Mouse (Mus musculus) Patski (cell line): Measurements from ENCODE around the gene Cyp21a1. TPM values are rescaled to one million over a fixed set of nuclear protein-coding genes. Genes with fewer than 3 reads are reported as not detected.
"Not testable (repeated sequence)": the region's sequence is repeated elsewhere in the genome, so short reads cannot be mapped to it uniquely, and the experiment has no call there.

Source experiments
- ATAC-seq: fragments of 100-300 bp; one replicate; pipeline ENCODE4 v1.8.0; 2021
- CTCF ChIA-PET: fragments of 350-600 bp; sonication (Branson Sonifier 250); formaldehyde crosslinking; loops from one replicate; lab custom pipeline; 2022; ENCODE audit warnings: inconsistent platforms; lab: Charles Lee
- POLR2A ChIA-PET: fragments of 350-600 bp; sonication (Branson Sonifier 250); formaldehyde crosslinking; loops from one replicate; lab custom pipeline; 2022; ENCODE audit warnings: antibody characterized with exemption, inconsistent platforms; lab: Charles Lee
- DNase-seq: peaks from one replicate; pipeline ENCODE4 v3.0.0-alpha.2; 2011; ENCODE audit warnings: low read depth, low spot score
- H3K27me3 ChIP-seq: fragments of 371-371 bp; one replicate; pipeline ENCODE4 v1.5.1; 2021
- CTCF ChIP-seq: fragments of 100-300 bp; IDR thresholded peaks from one replicate; pipeline ENCODE4 v1.5.1; 2021
- in situ Hi-C: fragments of 300-500 bp; cut with MboI; formaldehyde crosslinking; loops from 3 replicates; pipeline ENCODE4 v1.11.1; 2018; ENCODE audit warnings: low pct_unique_long_range_greater_than_20kb, mixed read lengths
- polyA plus RNA-seq: library from polyadenylated mRNA; unstranded; gene quantifications from one replicate; pipeline ENCODE4 v1.2.3, GENCODE M21; 2021

Cyp21a1 gene
- polyA plus RNA-seq = not detected

DNA sequence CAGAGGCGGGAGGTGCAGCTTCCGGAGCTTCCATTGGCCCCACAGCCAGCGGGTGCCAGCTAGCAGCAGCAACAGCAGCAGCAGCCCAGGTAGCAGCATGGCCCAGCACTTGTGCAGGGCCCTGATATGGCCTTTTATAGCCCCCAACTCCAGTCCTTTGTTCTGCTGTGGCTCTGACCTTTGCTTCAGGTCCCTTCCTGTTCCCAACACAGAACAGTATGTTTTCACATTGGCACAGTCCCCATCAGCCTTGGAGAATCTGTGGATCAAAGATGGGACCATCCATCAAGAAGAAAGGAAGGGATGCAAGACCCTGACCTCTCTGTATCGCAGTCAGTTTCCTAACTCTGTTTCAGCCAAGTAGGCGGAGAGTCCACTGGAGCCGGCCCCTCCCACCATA, at the start of gene Cyp21a1:
TSS of gene Cyp21a1 (minus strand) at position 261 of the 400 bp plus-strand sequence.
- DNase-seq, H3K27me3 ChIP-seq, POLR2A ChIA-PET, in situ Hi-C loops, ATAC-seq: not testable (repeated sequence)
- CTCF ChIA-PET = interaction anchor here (2.0 kb wide), 1 partner anchor 108 kb away, joined by 4 read pairs; no protein-coding TSS in a partner anchor

DNA sequence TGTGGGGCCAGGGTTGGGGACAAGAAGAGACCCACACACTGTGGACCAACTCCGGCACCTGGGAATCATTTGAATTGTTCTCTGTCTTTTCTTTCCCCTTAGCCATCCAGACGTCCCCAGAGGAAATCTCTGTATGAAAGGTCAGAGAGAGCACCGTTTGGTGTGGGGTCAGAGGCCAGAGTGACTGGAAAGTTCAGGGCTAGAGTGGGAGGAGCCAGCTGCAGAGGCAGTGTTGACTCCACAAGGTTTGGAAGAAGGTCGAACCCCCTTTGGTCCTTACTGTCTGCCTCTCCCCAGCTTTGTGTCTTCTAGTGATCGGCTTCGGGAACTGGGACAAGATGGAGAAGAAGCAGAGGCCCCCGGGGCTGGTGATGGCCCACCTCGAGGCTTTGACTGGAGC, 49.1 kb upstream of the Cyp21a1 start:
- in situ Hi-C loops = no loop called here
- ChIA-PET CTCF (interaction anchor here (0.8 kb wide), 1 partner anchor 30 kb away, joined by 3 read pairs; no protein-coding TSS in a partner anchor), POLR2A (no interaction called here)
- no peak for TF ChIP-seq CTCF
- H3K27me3 ChIP-seq = no peaks in the 10 kb centered on the region
- ATAC-seq (no peak), DNase-seq (no peak)

DNA sequence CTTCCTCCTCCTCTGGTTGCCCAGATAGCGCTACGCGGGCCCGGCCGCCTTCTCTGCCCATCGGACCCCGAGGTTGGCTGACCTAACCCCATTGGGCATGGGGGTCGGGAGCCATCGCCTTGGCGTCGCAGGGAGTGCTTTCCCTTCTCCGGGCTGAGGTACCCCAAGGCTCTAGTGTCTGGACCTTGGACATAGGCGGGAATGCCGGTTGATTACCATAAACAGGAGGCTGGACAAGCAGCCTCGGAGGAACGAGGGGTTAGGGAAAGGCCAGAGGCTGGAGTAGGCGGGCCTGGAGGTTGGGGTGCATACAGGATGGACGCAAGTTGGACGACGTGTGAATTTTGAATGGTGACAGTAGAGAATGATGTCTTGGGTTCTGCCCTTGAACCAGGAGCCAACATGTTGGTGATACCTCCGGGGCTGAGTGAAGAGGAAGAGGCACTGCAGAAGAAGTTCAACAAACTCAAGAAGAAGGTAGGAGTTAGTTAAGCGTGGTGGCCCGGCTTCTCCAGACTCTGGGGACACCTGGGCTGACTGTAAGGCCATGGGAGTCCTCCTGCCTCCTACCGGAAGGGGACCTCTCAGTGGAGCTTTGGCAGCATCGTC, 46.3 kb upstream of the Cyp21a1 start:
- DNase-seq (no peak), ATAC-seq (peak; percentile 25)
- H3K27me3 ChIP-seq = no peaks in the 10 kb centered on the region
- in situ Hi-C loops = no loop called here
- ChIA-PET POLR2A (interaction anchor here (0.8 kb wide), 1 partner anchor 339 kb away, joined by 3 read pairs; no protein-coding TSS in a partner anchor), CTCF (no interaction called here)
- no peak for TF ChIP-seq CTCF

DNA sequence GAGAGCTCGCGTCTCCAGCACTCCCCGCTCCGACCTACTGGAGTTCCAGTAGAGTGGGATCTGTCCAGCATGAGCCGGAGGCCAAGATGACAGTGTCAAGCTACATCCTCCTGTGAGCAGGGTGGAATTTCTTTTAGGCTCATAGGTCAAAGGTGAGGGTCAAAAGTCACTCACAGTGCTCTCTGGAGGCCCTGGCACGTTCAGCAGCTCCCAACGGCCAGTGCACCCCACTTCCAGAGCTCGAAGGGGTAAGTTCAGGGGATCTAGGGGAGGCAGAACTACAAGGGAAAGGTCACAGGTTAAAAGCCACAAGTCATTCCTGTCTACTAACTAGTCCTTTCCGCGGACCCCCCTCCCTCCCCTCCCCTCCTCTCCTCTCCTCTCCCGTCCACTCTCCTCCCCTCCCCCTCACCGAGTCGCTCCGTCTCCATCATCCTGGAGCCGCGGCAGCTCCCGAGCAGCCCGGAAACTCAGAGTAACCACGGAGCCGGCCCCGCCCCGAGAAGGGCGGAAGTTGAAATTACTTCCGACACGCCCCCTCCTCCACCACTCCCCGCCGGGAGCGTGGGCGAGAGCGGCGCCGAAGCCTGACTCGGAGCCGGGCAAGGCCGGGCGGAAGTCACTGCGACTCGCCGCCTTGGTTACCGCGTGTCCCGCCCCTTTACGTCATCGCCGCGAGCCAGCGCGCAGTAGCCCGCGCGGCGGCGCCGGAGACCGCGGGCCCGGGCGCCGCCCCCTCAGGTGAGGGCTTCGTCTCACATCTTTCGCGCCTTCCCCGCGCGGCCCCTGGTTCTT, 45.6 kb upstream of the Cyp21a1 start, which contains the start of the genes Skiv2l and Nelfe:
TSS of gene Skiv2l (minus strand) at position 489 of the 795 bp plus-strand sequence.
TSS of gene Nelfe (plus strand) at position 670 of the 795 bp plus-strand sequence.
- ChIA-PET POLR2A (interaction anchor here (1.1 kb wide), 1 partner anchor 50 kb away, joined by 3 read pairs; no protein-coding TSS in a partner anchor), CTCF (no interaction called here)
- peak; percentile 71 for DNase-seq
- in situ Hi-C loops = loop anchor here (10.0 kb wide), 1 partner anchor 395 kb away; the partner anchor contains the start of gene Ddx39b
- H3K27me3 ChIP-seq = no peaks in the 10 kb centered on the region
- peak; percentile 85 for ATAC-seq
- no peak for TF ChIP-seq CTCF

DNA sequence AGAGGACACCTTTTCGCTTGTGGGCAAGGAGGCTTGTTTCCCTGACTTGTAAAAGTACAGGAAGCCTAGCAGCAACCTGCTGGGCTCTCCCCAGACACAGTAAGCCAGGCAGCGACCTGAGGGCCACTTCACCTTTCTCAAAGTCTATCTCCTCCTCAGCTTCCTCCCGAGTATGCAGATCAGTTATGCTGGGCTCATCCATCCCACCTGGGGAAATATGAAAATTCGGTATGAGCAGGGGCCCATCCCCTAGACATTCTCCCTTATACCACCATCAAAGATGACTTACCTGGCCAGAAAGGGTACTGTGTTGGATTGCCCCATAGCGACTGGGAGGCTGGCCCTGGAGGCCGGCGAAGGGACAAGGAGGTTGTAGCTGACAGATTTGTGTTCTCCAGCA, 43.3 kb upstream of the Cyp21a1 start:
- DNase-seq = no peak
- ChIA-PET CTCF (no interaction called here), POLR2A (no interaction called here)
- TF ChIP-seq CTCF = no peak
- in situ Hi-C loops = loop anchor here (10.0 kb wide), 1 partner anchor 397 kb away; the partner anchor contains the start of gene Ddx39b
- ATAC-seq = no peak
- H3K27me3 ChIP-seq = no peaks in the 10 kb centered on the region

DNA sequence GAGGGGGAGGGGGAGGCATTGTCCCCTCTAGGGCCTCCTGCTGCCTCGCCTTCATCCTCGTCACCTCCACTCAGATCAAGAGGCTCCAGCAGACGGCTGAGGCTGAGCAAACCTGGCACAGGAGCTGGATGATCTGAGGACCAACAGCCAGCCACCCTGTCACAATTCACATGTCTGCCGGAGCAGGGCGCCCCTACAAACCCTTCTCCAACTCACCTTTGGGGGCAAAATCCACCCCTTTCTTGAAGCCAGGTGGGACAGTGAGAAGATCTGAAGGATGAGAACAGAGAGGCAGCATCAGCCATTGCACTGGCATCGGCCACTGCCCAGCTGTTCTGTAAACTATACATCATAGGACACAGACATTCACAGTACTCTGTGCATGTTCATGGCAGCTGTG, 42.8 kb upstream of the Cyp21a1 start:
- ATAC-seq (no peak), DNase-seq (no peak)
- TF ChIP-seq CTCF = no peak
- H3K27me3 ChIP-seq = no peaks in the 10 kb centered on the region
- in situ Hi-C loops = loop anchor here (10.0 kb wide), 1 partner anchor 398 kb away; the partner anchor contains the start of gene Ddx39b
- CTCF ChIA-PET = no interaction called here
- POLR2A ChIA-PET = no interaction called here

DNA sequence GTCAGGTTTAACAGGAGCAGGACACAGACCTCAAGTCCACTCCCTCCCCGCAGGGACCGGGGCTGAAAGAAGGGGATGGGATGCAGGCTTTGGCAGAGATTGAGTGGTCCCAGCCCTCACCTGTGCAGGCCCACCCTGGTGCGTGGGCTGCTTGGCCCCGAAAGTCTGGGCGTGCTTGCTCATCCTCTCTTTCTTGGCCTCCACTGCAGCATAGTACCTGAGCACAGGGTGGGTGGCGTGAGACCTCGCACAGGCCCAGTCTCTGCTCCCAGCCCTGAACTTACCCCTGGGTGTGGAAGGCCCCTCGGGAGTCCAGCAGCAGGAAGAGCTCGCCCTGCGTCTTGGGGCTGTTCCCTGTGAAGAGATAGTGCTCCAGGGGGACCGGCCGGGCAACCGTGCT, 40.5 kb upstream of the Cyp21a1 start:
- ATAC-seq (no peak), DNase-seq (no peak)
- in situ Hi-C loops = loop anchor here (10.0 kb wide), 1 partner anchor 400 kb away; the partner anchor contains the start of gene Ddx39b
- no peaks in the 10 kb centered on the region for H3K27me3 ChIP-seq
- ChIA-PET POLR2A (no interaction called here), CTCF (no interaction called here)
- TF ChIP-seq CTCF = no peak

DNA sequence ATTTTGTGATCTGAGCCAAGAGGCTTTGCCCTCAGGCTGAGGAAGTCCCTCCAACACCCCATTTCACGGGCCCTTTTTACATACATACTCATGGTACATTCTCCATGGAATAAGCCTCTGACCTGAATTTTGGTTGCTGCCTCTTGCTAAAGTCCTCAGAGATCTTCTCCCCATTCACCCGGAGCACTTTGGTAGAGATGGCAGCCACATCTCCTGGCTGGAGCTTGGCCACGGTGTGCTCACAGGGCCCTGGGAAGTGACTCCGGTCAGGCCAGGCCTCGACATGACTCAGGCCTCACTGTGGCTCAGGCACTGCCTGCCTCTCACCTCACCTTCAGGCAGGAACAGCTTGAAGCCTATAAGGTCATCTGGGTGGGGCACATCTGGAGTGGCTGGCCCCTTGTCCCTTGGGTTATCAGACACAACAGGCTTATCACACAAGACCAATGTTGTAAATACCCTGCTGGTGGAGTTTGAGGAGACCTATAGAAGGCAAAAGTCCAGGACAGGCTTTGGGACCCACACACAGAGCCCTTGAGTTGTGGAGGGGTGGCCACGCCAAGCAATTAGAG, 36.5 kb upstream of the Cyp21a1 start:
- ATAC-seq (no peak), DNase-seq (no peak)
- no peaks in the 10 kb centered on the region for H3K27me3 ChIP-seq
- ChIA-PET POLR2A (no interaction called here), CTCF (no interaction called here)
- in situ Hi-C loops = loop anchor here (10.0 kb wide), 1 partner anchor 404 kb away; the partner anchor contains the start of gene Ddx39b
- no peak for TF ChIP-seq CTCF

DNA sequence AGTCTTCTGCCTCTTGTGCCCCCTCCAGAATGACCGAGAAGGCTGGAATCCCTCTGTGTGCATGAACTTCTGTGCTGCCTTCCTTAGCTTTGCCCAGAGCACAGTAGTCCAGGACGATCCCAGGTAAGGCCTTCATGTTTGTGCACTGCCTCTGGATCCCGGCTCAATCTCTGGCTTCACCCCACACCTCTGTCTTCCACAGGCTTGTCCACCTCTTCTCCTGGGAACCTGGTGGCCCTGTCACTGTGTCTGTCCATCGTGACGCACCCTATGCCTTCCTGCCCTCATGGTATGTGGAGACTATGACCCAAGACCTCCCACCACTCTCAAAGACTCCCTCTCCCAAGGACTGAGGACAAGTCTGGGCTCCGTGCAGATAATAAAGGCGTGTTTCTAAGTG, 34.4 kb upstream of the Cyp21a1 start:
- no peaks in the 10 kb centered on the region for H3K27me3 ChIP-seq
- in situ Hi-C loops = no loop called here
- DNase-seq (no peak), ATAC-seq (no peak)
- CTCF ChIA-PET = no interaction called here
- no peak for TF ChIP-seq CTCF
- POLR2A ChIA-PET = no interaction called here

DNA sequence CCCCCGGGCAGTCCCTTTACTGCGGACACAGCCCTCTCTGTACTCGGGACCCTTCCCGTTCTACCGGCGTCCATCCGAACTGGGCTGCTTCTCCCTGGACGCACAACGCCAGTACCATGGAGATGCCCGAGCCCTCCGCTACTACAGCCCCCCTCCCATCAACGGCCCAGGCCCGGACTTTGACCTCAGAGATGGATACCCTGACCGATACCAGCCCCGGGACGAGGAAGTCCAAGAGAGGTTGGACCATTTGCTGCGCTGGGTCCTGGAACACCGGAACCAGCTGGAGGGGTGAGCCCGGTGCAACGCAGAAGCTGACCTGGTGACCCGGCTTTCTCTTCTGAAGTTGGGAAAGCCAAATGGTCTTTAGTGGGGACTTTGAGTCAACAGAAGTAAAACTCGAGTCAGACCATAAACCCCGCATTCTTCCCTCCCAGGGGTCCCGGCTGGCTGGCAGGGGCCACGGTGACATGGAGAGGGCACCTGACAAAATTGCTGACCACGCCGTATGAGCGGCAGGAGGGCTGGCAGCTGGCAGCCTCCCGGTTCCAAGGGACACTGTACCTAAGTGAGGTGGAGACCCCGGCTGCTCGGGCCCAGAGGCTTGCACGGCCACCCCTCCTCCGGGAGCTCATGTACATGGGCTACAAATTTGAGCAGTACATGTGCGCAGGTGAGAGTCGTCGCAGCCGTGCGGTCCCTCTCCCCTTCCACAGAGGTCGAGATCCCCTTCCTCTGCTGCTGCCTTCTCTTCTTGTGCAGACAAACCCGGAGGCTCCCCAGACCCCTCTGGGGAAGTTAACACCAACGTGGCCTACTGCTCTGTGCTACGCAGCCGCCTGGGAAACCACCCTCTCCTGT, 33.3 kb upstream of the Cyp21a1 start:
- DNase-seq (no peak), ATAC-seq (peak; percentile 4)
- H3K27me3 ChIP-seq = no peaks in the 10 kb centered on the region
- ChIA-PET CTCF (no interaction called here), POLR2A (no interaction called here)
- TF ChIP-seq CTCF = no peak
- in situ Hi-C loops = no loop called here
